Mouse (Mus musculus) retina, adult 2 months (tissue): ENCODE data around the gene Spats1.
A peak's percentile ranks its signal among the peaks of the same experiment; 100 is the strongest.

Experiments
- DNase-seq: peaks from one replicate; pipeline ENCODE4 v3.0.0-alpha.2; 2012; ENCODE audit warnings: low read depth, low spot score

The Spats1 gene

GRCm38 (mm10) chr17:45474669-45475465 lies at the start of gene Spats1:
Gene Spats1, minus strand, starts transcription at chr17:45475415.
- DNase-seq: peak; percentile 30

- no peak for DNase-seq
Measured at GRCm38 (mm10) chr17:45524961-45525360, 49.7 kb upstream of the Spats1 start.

- no peak for DNase-seq
Measured at GRCm38 (mm10) chr17:45523263-45523662, 48.0 kb upstream of the Spats1 start, which contains the start of gene Tcte1. Gene Tcte1, plus strand, starts transcription at chr17:45523434.

GRCm38 (mm10) chr17:45520136-45520535 lies 44.9 kb upstream of the Spats1 start:
- no peak for DNase-seq

- no peak for DNase-seq
Measured at GRCm38 (mm10) chr17:45518766-45519475, 43.7 kb upstream of the Spats1 start.

GRCm38 (mm10) chr17:45517549-45518215 lies 42.5 kb upstream of the Spats1 start:
- no peak for DNase-seq

GRCm38 (mm10) chr17:45517135-45517534 lies 41.9 kb upstream of the Spats1 start:
- DNase-seq: no peak

GRCm38 (mm10) chr17:45516488-45516887 lies 41.3 kb upstream of the Spats1 start:
- peak; percentile 48 for DNase-seq

- no peak for DNase-seq
Measured at GRCm38 (mm10) chr17:45515806-45516205, 40.6 kb upstream of the Spats1 start.

- DNase-seq: no peak
Measured at GRCm38 (mm10) chr17:45515204-45515726, 40.0 kb upstream of the Spats1 start.

GRCm38 (mm10) chr17:45511757-45512156 lies 36.5 kb upstream of the Spats1 start:
- no peak for DNase-seq

GRCm38 (mm10) chr17:45510871-45511270 lies 35.7 kb upstream of the Spats1 start:
- DNase-seq: no peak

GRCm38 (mm10) chr17:45506700-45507189 lies 31.5 kb upstream of the Spats1 start, which contains the start of gene Aars2:
Gene Aars2, plus strand, starts transcription at chr17:45506841.
- peak; percentile 88 for DNase-seq

- DNase-seq: no peak
Measured at GRCm38 (mm10) chr17:45505941-45506465, 30.8 kb upstream of the Spats1 start.

- DNase-seq: no peak
Measured at GRCm38 (mm10) chr17:45503301-45503973, 28.2 kb upstream of the Spats1 start.

GRCm38 (mm10) chr17:45502324-45502723 lies 27.1 kb upstream of the Spats1 start:
- DNase-seq: no peak

- DNase-seq: no peak
Measured at GRCm38 (mm10) chr17:45500981-45501380, 25.8 kb upstream of the Spats1 start.

GRCm38 (mm10) chr17:45499516-45499915 lies 24.3 kb upstream of the Spats1 start:
- DNase-seq: no peak

GRCm38 (mm10) chr17:45498397-45498796 lies 23.2 kb upstream of the Spats1 start:
- DNase-seq: no peak

GRCm38 (mm10) chr17:45495398-45495797 lies 20.2 kb upstream of the Spats1 start:
- no peak for DNase-seq
